Mouse (Mus musculus): Measurements from ENCODE around the gene Olfml2a.

- TF ChIP-seq CTCF (IDR thresholded peaks at IDR 0.05; ENCODE audit: low read depth, low read length) (no peak), POLR2AphosphoS5 (IDR thresholded peaks at IDR 0.05; ENCODE audit: insufficient replicate concordance, low read depth, low read length) (no peak)
Measured at GRCm38 (mm10) chr2:39004880-39005435, 73.2 kb downstream of the Olfml2a start, which contains the start of gene Arpc5l.

Measured in G1E (cell line).